Mouse (Mus musculus) colon, adult 2 months (tissue): ENCODE measurements around the gene Utf1. TPM values are rescaled to one million over a fixed set of nuclear protein-coding genes. Genes with fewer than 3 reads are reported as not detected.

Source experiments
- polyA plus RNA-seq: library from polyadenylated mRNA; depleted of rRNA; stranded (reverse); fragments of >200 nt; gene quantifications from 2 replicates; pipeline ENCODE4 v1.2.3, GENCODE M21; 2012; rRNA removed

Gene Utf1
- 0.23 TPM in 1 of 2 replicates, not detected in the other for polyA plus RNA-seq

DNA sequence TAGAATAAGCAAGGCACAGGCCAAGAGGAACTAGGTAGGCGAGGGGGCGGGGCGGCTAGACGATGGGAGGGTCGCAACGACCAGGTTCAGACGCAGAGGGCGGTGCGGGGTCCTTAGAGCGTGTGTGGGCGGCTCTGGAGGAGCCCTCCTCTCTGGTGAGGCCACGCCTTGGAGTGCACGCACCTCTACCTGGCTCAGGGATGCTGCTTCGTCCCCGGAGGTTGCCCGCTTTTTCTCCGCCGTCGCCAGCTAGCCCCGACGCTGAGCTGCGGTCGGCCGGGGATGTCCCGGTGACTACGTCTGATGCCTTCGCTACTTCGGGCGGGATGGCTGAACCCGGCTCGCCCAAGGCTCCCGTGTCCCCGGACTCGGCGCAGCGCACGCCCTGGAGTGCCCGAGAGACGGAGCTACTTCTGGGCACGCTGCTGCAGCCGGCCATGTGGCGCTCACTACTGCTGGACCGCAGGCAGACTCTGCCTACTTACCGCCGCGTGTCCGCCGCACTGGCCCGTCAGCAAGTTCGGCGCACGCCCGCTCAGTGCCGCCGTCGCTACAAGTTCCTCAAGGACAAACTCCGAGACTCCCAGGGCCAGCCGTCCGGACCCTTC, at the start of gene Utf1:
Utf1 (plus strand) TSS at position 116 of the 608 bp plus-strand sequence.

DNA sequence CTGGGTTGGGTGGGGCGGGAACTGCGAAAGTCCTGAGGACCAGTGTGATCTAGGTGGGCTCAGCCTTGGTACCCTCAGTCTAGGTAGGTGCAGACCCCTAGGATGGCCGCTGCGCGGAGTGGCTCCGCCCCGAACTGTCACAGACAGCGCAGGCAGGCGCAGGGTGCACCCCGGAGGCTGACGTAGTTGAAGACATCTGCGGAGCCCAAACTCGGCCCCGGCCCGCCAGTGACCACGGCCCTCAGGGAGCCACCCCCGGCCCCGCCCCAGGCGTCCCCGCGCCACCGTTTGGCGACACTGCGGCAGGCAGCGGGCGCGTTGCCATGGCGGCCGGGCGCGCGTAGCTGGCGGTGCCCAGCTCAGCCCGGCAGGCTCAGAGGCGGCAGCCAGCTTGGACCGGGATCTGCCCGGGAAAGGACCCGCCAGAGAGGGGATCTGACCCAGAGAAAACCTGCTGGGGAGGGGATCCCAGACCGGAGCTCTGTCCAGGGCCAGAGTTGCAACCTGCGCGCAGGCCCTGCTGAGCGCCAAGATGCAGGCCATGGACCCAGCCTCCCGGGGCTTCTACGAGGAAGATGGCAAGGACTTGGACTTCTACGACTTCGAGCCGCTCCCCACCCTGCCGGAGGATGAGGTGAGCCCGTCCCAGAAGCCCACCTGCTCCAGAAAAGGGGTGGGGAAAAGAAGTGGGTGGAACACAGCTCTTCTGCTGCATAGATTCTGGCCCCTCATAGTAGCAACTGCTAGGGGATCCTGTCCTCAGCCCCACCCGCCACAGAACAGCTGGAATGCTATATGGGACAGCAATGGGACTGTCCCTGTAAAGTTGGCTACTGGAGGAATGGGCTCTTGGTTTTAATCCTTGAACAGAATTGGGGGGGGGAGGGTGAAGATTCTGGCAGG, 48.7 kb upstream of the Utf1 start, which contains the start of gene Kndc1:
Kndc1 (plus strand) TSS at position 42 of the 903 bp plus-strand sequence.

DNA sequence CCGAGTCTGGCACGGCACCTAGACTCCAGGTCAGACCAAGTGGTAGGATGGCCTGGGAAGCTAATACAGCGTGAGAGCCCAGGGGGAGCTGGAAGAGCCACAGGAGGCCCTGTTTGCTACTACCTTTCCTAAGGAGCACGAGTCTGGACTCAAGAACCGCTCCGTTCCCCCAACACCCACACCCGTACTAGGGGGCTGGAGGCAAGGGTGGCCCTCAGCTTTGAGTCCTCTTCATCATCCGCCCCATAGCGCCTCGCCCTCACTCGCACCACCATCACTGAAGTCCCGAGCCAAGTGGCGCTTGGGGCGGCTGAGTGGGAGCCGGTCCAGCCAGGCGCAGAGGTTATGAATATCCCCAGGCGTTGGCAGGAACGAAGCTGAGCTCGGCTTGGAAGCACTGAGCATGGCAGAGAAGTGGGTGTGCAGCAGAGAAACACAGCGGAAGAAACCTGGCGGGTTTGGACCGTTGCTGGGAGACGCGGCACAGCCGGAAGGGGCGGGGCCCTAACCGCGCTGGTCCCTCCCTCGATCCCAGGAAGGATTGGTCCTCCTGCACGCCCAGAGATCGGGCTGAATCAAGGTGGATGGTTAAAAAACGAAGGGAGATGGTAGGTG, 34.8 kb downstream of the Utf1 start, which contains the start of gene 6430531B16Rik:
6430531B16Rik (minus strand) TSS at position 478 of the 615 bp plus-strand sequence.

DNA sequence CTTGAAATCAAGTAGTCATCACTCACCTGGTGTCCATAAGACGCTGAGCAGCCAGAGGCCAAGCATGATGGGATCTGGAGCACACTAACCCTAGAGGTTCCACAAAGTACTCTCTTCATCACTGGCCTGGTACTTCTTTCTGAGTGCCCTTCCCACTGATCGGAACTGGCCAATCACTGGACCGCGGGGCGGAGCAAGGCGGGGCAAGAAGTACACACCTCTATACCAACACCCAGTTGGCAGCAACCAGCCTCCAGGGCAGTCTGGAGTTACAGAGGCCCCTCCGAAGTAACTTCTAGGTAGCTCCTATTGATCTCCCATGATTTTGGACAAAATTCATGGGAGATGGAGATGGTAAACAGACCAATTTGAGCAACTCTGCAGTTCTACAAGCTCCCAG, 48.8 kb downstream of the Utf1 start, which contains the start of gene Adam8:
Adam8 (minus strand) TSS at position 157 of the 400 bp plus-strand sequence.

Other genes starting within 250 kb of the Utf1 start
- gene Adgra1, start 109.6 kb upstream of the Utf1 start, polyA plus RNA-seq = 0.21 and 0.38 TPM in 2 replicates
- gene Kndc1, start 49.1 kb upstream of the Utf1 start, polyA plus RNA-seq = 0.26 and 0.41 TPM in 2 replicates
- 0.16 TPM in 2 replicates for gene 6430531B16Rik, start 35.0 kb downstream of the Utf1 start, polyA plus RNA-seq
- 4.5 and 5.3 TPM in 2 replicates for gene Adam8, start 48.8 kb downstream of the Utf1 start, polyA plus RNA-seq
- 55.6 and 88.0 TPM in 2 replicates for gene Zfp511, start 92.6 kb downstream of the Utf1 start, polyA plus RNA-seq
- gene Tubgcp2, start 92.9 kb downstream of the Utf1 start, polyA plus RNA-seq = 13.5 and 15.3 TPM in 2 replicates
- 0.08 and 0.16 TPM in 2 replicates for gene Msx3, start 105.3 kb downstream of the Utf1 start, polyA plus RNA-seq
- gene Caly, start 138.8 kb downstream of the Utf1 start, polyA plus RNA-seq = 4.1 and 5.0 TPM in 2 replicates
- 14.8 and 25.0 TPM in 2 replicates for gene Prap1, start 149.6 kb downstream of the Utf1 start, polyA plus RNA-seq
- 100 and 110 TPM in 2 replicates for gene Fuom, start 158.7 kb downstream of the Utf1 start, polyA plus RNA-seq
- 8.3 and 9.1 TPM in 2 replicates for gene Paox, start 172.0 kb downstream of the Utf1 start, polyA plus RNA-seq
- 112 and 131 TPM in 2 replicates for gene Echs1, start 172.7 kb downstream of the Utf1 start, polyA plus RNA-seq
- gene Mtg1, start 193.8 kb downstream of the Utf1 start, polyA plus RNA-seq = 14.0 and 15.3 TPM in 2 replicates
- gene Sprn, start 211.1 kb downstream of the Utf1 start, polyA plus RNA-seq = 0.93 and 1.4 TPM in 2 replicates
- gene Olfr522, start 221.0 kb downstream of the Utf1 start, polyA plus RNA-seq = not detected in 2 replicates
- gene Olfr523, start 229.4 kb downstream of the Utf1 start, polyA plus RNA-seq = 0.10 TPM in 1 of 2 replicates, not detected in the other